Mouse (Mus musculus): ENCODE measurements around the gene Ywhah.

DNA sequence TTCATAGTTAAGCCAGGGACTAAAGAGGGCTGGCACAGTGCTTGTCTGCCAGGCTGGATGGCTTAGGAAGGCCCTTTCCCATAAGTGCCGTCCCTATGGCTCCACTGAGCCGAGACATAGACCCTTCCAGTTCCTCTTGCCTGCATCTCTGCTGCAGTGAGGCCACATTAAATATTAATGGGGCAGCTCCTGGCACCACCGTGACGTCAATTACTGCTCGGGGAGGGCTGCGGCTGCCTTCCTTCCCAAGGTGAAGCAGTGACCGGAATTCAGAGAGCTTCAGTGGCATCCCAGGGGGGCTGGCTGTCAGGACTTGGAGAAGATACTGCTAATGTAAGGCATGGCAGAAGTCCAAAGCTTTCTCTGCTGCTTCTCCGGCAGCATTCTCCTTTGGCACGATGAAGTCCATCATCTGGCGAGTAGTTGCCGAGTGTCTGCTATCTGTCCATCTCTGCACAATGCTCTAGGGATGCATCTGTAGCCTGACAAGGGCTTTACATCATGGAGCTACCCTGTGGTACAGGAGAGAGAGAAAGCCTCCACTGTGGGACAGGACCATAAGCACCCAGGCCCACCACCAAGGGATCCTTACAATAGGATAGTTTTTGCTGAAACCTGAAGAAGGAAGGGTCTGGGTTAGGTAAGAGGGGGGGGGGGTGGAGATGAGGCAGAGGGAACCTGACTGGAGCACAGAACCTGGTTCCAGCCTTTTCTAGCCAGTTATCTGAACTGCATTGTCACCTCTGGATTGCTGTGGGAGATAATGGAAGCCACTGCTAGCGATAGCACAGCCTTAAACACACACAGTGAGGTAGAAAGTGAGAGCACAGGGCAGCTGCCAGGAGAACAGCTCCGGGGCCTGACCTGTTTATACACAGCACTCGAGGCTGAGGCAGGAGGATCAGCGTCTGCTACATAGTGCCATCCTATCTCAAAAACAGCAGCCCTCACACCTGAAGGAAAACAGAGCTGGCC is 7.2 kb upstream of the Ywhah start:
- no peak for TF ChIP-seq CTCF (IDR thresholded peaks at IDR 0.05; ENCODE audit: extremely low read depth, insufficient read depth, low read length)
- no peak for TF ChIP-seq POLR2A (IDR thresholded peaks at IDR 0.05; ENCODE audit: extremely low read depth, insufficient read depth, low read length)

Data from cortical plate, adult 2 months (tissue).